Mouse (Mus musculus) midbrain, embryonic 10.5 days (tissue): Measurements from ENCODE around the gene Zmynd19. TPM values are rescaled to one million over a fixed set of nuclear protein-coding genes. Genes with fewer than 3 reads are reported as not detected.

Source experiments
- DNase-seq: peaks from one replicate; pipeline ENCODE4 v3.0.0-alpha.2; 2017; ENCODE audit warnings: low spot score
- H3K27ac ChIP-seq: fragments of 300-500 bp; sonication (generic); replicated peaks from 2 replicates; pipeline ENCODE4 v1.5.1; 2016; ENCODE audit warnings: mild to moderate bottlenecking
- H3K27me3 ChIP-seq: fragments of 300-500 bp; sonication (generic); 2 replicates; pipeline ENCODE4 v1.6.1; 2016; ENCODE audit warnings: low read depth, mild to moderate bottlenecking; ENCODE audit not compliant: poor library complexity, severe bottlenecking
- H3K36me3 ChIP-seq: fragments of 300-500 bp; sonication (generic); 2 replicates; pipeline ENCODE4 v1.6.1; 2016; ENCODE audit warnings: mild to moderate bottlenecking, moderate library complexity
- H3K4me1 ChIP-seq: fragments of 300-500 bp; sonication (generic); 2 replicates; pipeline ENCODE4 v1.6.1; 2016
- H3K4me3 ChIP-seq: fragments of 300-500 bp; sonication (generic); 2 replicates; pipeline ENCODE4 v1.5.1; 2016; ENCODE audit warnings: mild to moderate bottlenecking, moderate library complexity
- H3K9me3 ChIP-seq: fragments of 300-500 bp; sonication (generic); replicated peaks from 2 replicates; pipeline ENCODE4 v1.6.1; 2016; ENCODE audit warnings: mild to moderate bottlenecking
- WGBS: fragments of 180-500 bp; shearing (Covaris S2); methylation state at CpG from one replicate; pipeline ENCODE4 v1.1.7; 2016; 5-methylcytosine and 5-hydroxymethylcytosine counted together
- microRNA-seq: library from miRNA; unstranded; fragments of <30 nt; microRNA quantifications from one replicate; pipeline ENCODE4, GENCODE M21; 2017
- polyA plus RNA-seq: library from polyadenylated mRNA; unstranded; fragments of >200 nt; fragmentation: Nextera tagmentation; extraction: Ambion mirVana; gene quantifications from 2 replicates; pipeline ENCODE4 v1.2.1, GENCODE M21; 2016

The Zmynd19 gene
- polyA plus RNA-seq, 1 experiment from 2014 or later: 22.8 TPM

- no peaks in the 10 kb centered on the region for H3K9me3 ChIP-seq
- no peaks in the 10 kb centered on the region for H3K36me3 ChIP-seq
- WGBS: 58% methylated on average over 9 of the region's 9 CpGs
- peak; percentile 13 for DNase-seq
- no peak overlapping the region for H3K27ac ChIP-seq
- H3K4me1 ChIP-seq: peaks cover 11% of the 10 kb centered on the region; the same call in 1 of the 2 replicates
- H3K27me3 ChIP-seq: no peaks in the 10 kb centered on the region
- H3K4me3 ChIP-seq: no peak overlapping the region
Observed at GRCm38 (mm10) chr2:25003946-25004786, 54.6 kb downstream of the Zmynd19 start.

- WGBS: 92% methylated on average over 1 of the region's 1 CpGs
- H3K4me1 ChIP-seq: 0 out of 2 replicates have a peak, but pooled peaks cover 7% of the 10 kb centered on the region
- DNase-seq: no peak
- H3K27ac ChIP-seq: no peak overlapping the region
- H3K36me3 ChIP-seq: no peaks in the 10 kb centered on the region
- no peaks in the 10 kb centered on the region for H3K27me3 ChIP-seq
- H3K9me3 ChIP-seq: no peaks in the 10 kb centered on the region
- H3K4me3 ChIP-seq: no peak overlapping the region
Observed at GRCm38 (mm10) chr2:25006767-25007166, 57.2 kb downstream of the Zmynd19 start.

DNA sequence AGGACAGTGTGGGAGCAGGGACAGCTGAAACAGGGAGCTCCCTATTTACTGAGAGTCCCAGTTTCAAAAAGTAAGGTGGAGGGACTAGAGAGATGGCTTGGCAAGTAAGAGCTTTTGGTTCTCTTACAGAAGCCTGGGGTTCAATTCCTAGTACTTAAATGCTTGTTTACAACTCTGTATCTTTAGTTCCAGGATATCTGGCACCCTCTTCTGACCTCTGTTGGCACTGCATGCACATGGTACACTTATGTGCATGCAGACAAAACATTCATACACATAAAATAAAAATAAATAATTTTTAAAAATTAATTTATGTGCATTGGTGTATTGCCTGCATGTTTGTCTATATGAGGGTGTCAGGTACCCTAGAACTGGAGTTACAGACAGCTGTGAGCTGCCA lies 58.7 kb downstream of the Zmynd19 start:
- H3K27me3 ChIP-seq: no peaks in the 10 kb centered on the region
- DNase-seq: no peak
- H3K36me3 ChIP-seq: no peaks in the 10 kb centered on the region
- H3K4me1 ChIP-seq: 0 out of 2 replicates have a peak, but pooled peaks cover 7% of the 10 kb centered on the region
- no peaks in the 10 kb centered on the region for H3K9me3 ChIP-seq
- no peak overlapping the region for H3K27ac ChIP-seq
- no peak overlapping the region for H3K4me3 ChIP-seq

Small RNAs within 50 kb of the gene (microRNA-seq; reads per million reads assigned to microRNA genes)
- gene Gm22875: not detected

Other genes with a start within 250 kb of the Zmynd19 start
- 1.6 and 2.5 TPM in 2 replicates for gene Cacna1b, start 186.6 kb upstream of the Zmynd19 start, polyA plus RNA-seq
- 137 and 151 TPM in 2 replicates for gene Ehmt1, start 30.2 kb upstream of the Zmynd19 start, polyA plus RNA-seq
- gene Arrdc1, start 14.5 kb upstream of the Zmynd19 start, polyA plus RNA-seq: 16.0 and 16.2 TPM in 2 replicates
- 33.9 and 36.3 TPM in 2 replicates for gene Dph7, start 12.6 kb downstream of the Zmynd19 start, polyA plus RNA-seq
- gene Mrpl41, start 25.3 kb downstream of the Zmynd19 start, polyA plus RNA-seq: 139 and 143 TPM in 2 replicates
- 5.0 and 5.3 TPM in 2 replicates for gene Pnpla7, start 26.2 kb downstream of the Zmynd19 start, polyA plus RNA-seq
- gene Nsmf, start 104.6 kb downstream of the Zmynd19 start, polyA plus RNA-seq: 66.4 and 84.9 TPM in 2 replicates
- gene Entpd8, start 130.5 kb downstream of the Zmynd19 start, polyA plus RNA-seq: not detected in 2 replicates
- 0.09 TPM in 1 of 2 replicates, not detected in the other for gene Noxa1, start 145.4 kb downstream of the Zmynd19 start, polyA plus RNA-seq
- gene Nrarp, start 231.0 kb downstream of the Zmynd19 start, polyA plus RNA-seq: 65.8 and 74.1 TPM in 2 replicates
- 1.3 and 1.9 TPM in 2 replicates for gene Tor4a, start 247.1 kb downstream of the Zmynd19 start, polyA plus RNA-seq